Mouse (Mus musculus) myocyte (in vitro differentiated cells): ENCODE measurements at regions not wholly inside any gene's neighbourhood (a gene's known extent, or its start where the extent isn't known, plus 50 kb on each side); places are given as distances from the start of the nearest gene placed in this dataset.
A peak's percentile ranks its signal among the peaks of the same experiment; 100 is the strongest.

Experiments
- H3K27me3 ChIP-seq: one replicate; pipeline ENCODE4 v1.6.1; 2011; ENCODE audit not compliant: control insufficient read depth, insufficient read depth, insufficient read length
- H3K36me3 ChIP-seq: one replicate; pipeline ENCODE4 v1.6.1; 2011; ENCODE audit not compliant: control insufficient read depth, insufficient read depth
- H3K4me2 ChIP-seq: one replicate; pipeline ENCODE4 v1.6.1; 2011; ENCODE audit warnings: low read depth, control low read depth
- H3K4me3 ChIP-seq: one replicate; pipeline ENCODE4 v1.5.1; 2011; ENCODE audit warnings: mild to moderate bottlenecking, control low read depth, moderate library complexity
- H3K79me2 ChIP-seq: one replicate; pipeline ENCODE4 v1.6.1; 2011; ENCODE audit not compliant: control insufficient read depth, insufficient read depth
- H3ac ChIP-seq: one replicate; pipeline ENCODE4 v1.6.1; 2011; ENCODE audit not compliant: control insufficient read depth, insufficient read length
- CEBPB ChIP-seq: IDR thresholded peaks from 2 replicates; pipeline ENCODE4 v1.6.1; 2011; ENCODE audit warnings: mild to moderate bottlenecking, moderate library complexity; ENCODE audit not compliant: poor library complexity, insufficient read depth, severe bottlenecking
- E2F4 ChIP-seq: IDR thresholded peaks from one replicate; pipeline ENCODE4 v1.6.1; 2011; ENCODE audit warnings: mild to moderate bottlenecking, control low read depth, moderate library complexity; ENCODE audit not compliant: insufficient read depth
- MAX ChIP-seq: IDR thresholded peaks from one replicate; pipeline ENCODE4 v1.6.1; 2011; ENCODE audit warnings: low read depth, mild to moderate bottlenecking, control low read depth
- MYOD1 ChIP-seq, 3 experiments: IDR thresholded peaks; one replicate each; pipeline ENCODE4 v1.6.1; 2011; ENCODE audit warnings: control low read depth in 2 of 3, low read depth in 2 of 3, mild to moderate bottlenecking in 2 of 3, moderate library complexity in 1 of 3; ENCODE audit not compliant: insufficient read length in 2 of 3, control insufficient read depth in 1 of 3
- MYOG ChIP-seq, 3 experiments: IDR thresholded peaks; one replicate each; pipeline ENCODE4 v1.6.1; 2011; ENCODE audit warnings: control low read depth in 2 of 3, low read depth in 2 of 3, mild to moderate bottlenecking in 2 of 3; ENCODE audit not compliant: insufficient read length in 2 of 3, control insufficient read depth in 1 of 3, insufficient read depth in 1 of 3
- POLR2A ChIP-seq: IDR thresholded peaks from one replicate; pipeline ENCODE4 v1.6.1; 2011; ENCODE audit warnings: low read depth, mild to moderate bottlenecking, control low read depth, moderate library complexity; ENCODE audit not compliant: insufficient read length
- POLR2AphosphoS2 ChIP-seq: IDR thresholded peaks from one replicate; pipeline ENCODE4 v1.6.1; 2011; ENCODE audit warnings: low read depth, control low read depth; ENCODE audit not compliant: insufficient read length
- REST ChIP-seq: IDR thresholded peaks from one replicate; pipeline ENCODE4 v1.6.1; 2011; ENCODE audit warnings: mild to moderate bottlenecking, control low read depth, moderate library complexity; ENCODE audit not compliant: insufficient read depth, insufficient read length
- SRF ChIP-seq: IDR thresholded peaks from one replicate; pipeline ENCODE4 v1.6.1; 2011; ENCODE audit warnings: low read depth; ENCODE audit not compliant: control insufficient read depth, insufficient read length
- TCF12 ChIP-seq: IDR thresholded peaks from one replicate; pipeline ENCODE4 v1.6.1; 2011; ENCODE audit warnings: mild to moderate bottlenecking, control low read depth; ENCODE audit not compliant: poor library complexity, insufficient read depth, severe bottlenecking
- TCF3 ChIP-seq: IDR thresholded peaks from one replicate; pipeline ENCODE4 v1.6.1; 2011; ENCODE audit warnings: low read depth, control low read depth; ENCODE audit not compliant: insufficient read length
- USF1 ChIP-seq: IDR thresholded peaks from one replicate; pipeline ENCODE4 v1.6.1; 2011; ENCODE audit warnings: low read depth, mild to moderate bottlenecking, control low read depth, moderate library complexity

DNA sequence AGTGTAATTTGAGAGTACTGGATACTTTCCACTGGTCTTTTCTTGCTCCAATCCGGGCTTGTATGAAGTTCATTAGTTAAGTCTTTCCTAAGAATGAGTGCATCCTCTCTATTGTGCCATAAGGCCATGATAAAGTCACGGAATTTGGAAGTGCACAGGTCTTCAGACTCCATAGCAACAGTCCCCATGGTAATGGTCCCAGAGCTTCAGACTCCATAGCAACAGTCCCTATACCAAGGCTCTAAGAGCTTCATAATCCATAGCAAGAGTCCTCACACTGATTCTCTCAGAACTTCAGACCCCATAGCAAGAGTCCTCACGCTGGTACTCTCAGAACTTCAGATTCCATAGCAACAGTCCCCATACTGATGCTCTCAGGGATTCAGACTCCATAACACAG lies 214.5 kb upstream of the Far2 start:
- no peak for TF ChIP-seq TCF3
- no peak for TF ChIP-seq POLR2AphosphoS2
- TF ChIP-seq REST, result no peak
- Histone ChIP-seq H3K36me3 (no peaks in the 10 kb centered on the region), H3K4me3 (no peak overlapping the region), H3ac (no peak overlapping the region), H3K79me2 (no peaks in the 10 kb centered on the region), H3K4me2 (no peak overlapping the region), H3K27me3 (no peaks in the 10 kb centered on the region)

DNA sequence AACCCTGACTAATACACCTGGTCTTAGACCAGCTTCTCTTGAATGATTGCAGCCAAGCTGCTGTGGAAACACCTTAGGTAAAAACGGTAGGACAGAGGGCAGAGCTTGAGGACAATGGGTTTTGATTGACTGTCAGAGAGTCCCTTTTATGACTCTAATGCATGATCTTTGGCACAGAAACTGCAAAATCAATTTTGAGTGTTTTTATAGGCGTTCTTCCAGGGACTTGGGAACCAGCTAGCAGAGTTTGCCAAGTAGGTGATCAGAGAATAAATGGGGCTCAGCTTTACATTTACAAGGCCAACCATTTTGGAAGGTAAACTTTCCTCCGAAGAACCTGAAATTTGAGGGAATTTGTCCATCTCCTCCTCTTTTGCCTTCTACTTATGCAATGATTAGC lies 213.6 kb upstream of the Far2 start:
- Histone ChIP-seq H3ac (no peak overlapping the region), H3K4me2 (no peak overlapping the region), H3K36me3 (no peaks in the 10 kb centered on the region), H3K79me2 (no peaks in the 10 kb centered on the region), H3K4me3 (no peak overlapping the region), H3K27me3 (no peaks in the 10 kb centered on the region)
- no peak for TF ChIP-seq POLR2AphosphoS2
- TF ChIP-seq POLR2A, result no peak
- TF ChIP-seq E2F4, result no peak
- TF ChIP-seq TCF3, result no peak
- TF ChIP-seq MYOG (IDR thresholded peaks at IDR 0.05; ENCODE audit: control insufficient read depth in 1 of 3, insufficient read depth in 1 of 3, insufficient read length in 2 of 3, low read depth in 2 of 3), result no peak
- no peak for TF ChIP-seq SRF
- TF ChIP-seq TCF12, result no peak

DNA sequence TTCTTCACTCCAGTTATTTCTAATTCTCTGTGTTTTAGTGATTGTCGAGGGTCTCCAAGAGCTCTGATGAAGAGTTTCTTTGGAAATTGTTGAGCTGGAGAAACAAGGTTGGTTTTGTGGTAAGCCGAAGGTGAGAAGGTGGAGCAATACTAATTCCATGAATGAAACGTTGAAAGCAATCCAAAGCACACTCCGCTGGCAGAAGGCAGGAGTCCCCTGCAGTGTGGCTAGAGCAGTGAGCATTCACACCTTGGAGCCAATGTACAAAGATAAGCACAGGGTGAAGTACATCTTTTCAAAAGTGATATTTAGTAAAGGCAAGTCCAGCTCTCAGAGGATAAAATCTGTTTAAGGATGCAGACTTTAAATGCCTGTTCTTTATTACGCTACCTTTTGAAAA lies 208.2 kb upstream of the Far2 start:
- TF ChIP-seq MYOD1 (IDR thresholded peaks at IDR 0.05; ENCODE audit: control insufficient read depth in 1 of 3, insufficient read length in 2 of 3, low read depth in 2 of 3), result no peak
- no peak for TF ChIP-seq TCF3
- TF ChIP-seq REST, result no peak
- Histone ChIP-seq H3ac (no peak overlapping the region), H3K4me3 (no peak overlapping the region), H3K36me3 (no peaks in the 10 kb centered on the region), H3K27me3 (no peaks in the 10 kb centered on the region), H3K4me2 (no peak overlapping the region), H3K79me2 (no peaks in the 10 kb centered on the region)

DNA sequence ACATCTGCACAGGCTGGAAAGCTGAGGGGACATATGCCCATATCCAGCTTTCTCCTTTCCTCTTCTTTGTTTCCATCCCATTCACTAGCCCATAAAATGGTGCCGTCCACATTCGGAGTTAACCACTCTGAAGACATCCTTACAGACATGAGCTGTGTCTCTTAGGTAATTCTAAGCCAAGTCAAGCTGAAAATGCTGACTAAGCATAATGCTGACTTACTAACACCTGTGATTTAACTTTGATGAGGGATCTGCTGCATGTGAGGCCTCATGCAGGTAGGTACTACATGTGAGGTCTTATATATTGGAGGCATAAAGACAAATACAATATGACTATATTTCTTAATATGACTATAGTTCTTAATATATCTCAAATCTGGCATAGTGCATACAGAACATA lies 197.1 kb upstream of the Far2 start:
- H3ac ChIP-seq, result no peak overlapping the region
- H3K79me2 ChIP-seq, result no peaks in the 10 kb centered on the region
- no peak overlapping the region for H3K4me2 ChIP-seq
- H3K4me3 ChIP-seq, result no peak overlapping the region
- TF ChIP-seq E2F4, result no peak
- TF ChIP-seq MYOD1 (IDR thresholded peaks at IDR 0.05; ENCODE audit: control insufficient read depth in 1 of 3, insufficient read length in 2 of 3, low read depth in 2 of 3), result no peak
- no peak for TF ChIP-seq TCF12
- TF ChIP-seq USF1, result no peak
- no peak for TF ChIP-seq MAX
- no peak for TF ChIP-seq REST
- TF ChIP-seq MYOG (IDR thresholded peaks at IDR 0.05; ENCODE audit: control insufficient read depth in 1 of 3, insufficient read depth in 1 of 3, insufficient read length in 2 of 3, low read depth in 2 of 3), result no peak
- no peak for TF ChIP-seq CEBPB
- no peaks in the 10 kb centered on the region for H3K36me3 ChIP-seq
- H3K27me3 ChIP-seq, result no peaks in the 10 kb centered on the region

DNA sequence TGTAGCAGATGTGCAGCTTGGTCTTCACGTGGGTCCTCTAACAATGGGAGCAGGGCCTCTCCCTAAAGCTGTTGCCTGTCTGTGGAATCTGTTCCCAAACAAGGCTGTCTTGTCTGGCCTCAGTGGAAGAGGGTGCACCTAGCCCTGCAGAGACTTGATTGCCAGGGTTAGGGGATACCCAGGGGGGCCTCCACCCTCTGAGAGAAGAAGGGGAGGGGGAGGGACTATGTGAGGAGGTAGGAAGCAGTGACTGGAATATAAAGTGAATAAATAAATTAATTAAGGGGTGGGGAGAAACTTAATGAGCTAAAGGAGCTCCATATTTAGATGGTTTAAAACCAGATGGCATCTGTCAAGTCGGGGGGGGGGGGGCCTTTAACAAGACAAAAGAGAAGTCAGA lies 185.9 kb upstream of the Far2 start:
- Histone ChIP-seq H3ac (no peak overlapping the region), H3K27me3 (no peaks in the 10 kb centered on the region), H3K79me2 (no peaks in the 10 kb centered on the region), H3K36me3 (no peaks in the 10 kb centered on the region), H3K4me3 (no peak overlapping the region), H3K4me2 (no peak overlapping the region)
- TF ChIP-seq MYOD1 (IDR thresholded peaks at IDR 0.05; ENCODE audit: control insufficient read depth in 1 of 3, insufficient read length in 2 of 3, low read depth in 2 of 3) (no peak), E2F4 (no peak), POLR2A (no peak), TCF3 (no peak), CEBPB (no peak), MAX (no peak), MYOG (IDR thresholded peaks at IDR 0.05; ENCODE audit: control insufficient read depth in 1 of 3, insufficient read depth in 1 of 3, insufficient read length in 2 of 3, low read depth in 2 of 3) (no peak), SRF (no peak), REST (no peak), USF1 (no peak), TCF12 (no peak), POLR2AphosphoS2 (no peak)

DNA sequence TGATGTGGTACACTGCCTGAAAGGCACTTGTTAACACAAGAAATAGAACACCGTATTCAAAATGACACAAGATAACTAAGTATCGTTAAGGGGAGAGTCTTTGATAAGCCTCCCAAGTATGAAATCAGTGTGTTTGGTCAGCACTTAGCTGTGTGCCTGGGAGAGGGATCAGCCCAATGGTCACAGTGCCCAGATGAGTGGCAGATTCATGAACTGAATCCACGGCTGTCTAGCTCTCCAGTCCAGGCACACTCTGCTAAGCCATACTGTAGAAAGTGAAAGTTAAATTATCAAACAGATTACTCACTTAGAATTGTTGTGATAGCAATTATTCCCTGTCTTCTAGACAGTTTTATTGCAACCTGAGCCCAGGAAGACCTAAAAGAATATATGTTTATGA lies 176.0 kb upstream of the Far2 start:
- Histone ChIP-seq H3ac (no peak overlapping the region), H3K4me3 (no peak overlapping the region), H3K36me3 (no peaks in the 10 kb centered on the region), H3K79me2 (no peaks in the 10 kb centered on the region), H3K4me2 (peak overlapping the region; percentile 53), H3K27me3 (no peaks in the 10 kb centered on the region)
- TF ChIP-seq MAX, result no peak
